Mouse (Mus musculus): Measurements from ENCODE around the gene Prss8. TPM values are rescaled to one million over a fixed set of nuclear protein-coding genes. Genes with fewer than 3 reads are reported as not detected.

Gene Prss8
- total and polyA plus RNA-seq, 2 experiments from 2014 or later, result 0.37 to 2.7 TPM

DNA sequence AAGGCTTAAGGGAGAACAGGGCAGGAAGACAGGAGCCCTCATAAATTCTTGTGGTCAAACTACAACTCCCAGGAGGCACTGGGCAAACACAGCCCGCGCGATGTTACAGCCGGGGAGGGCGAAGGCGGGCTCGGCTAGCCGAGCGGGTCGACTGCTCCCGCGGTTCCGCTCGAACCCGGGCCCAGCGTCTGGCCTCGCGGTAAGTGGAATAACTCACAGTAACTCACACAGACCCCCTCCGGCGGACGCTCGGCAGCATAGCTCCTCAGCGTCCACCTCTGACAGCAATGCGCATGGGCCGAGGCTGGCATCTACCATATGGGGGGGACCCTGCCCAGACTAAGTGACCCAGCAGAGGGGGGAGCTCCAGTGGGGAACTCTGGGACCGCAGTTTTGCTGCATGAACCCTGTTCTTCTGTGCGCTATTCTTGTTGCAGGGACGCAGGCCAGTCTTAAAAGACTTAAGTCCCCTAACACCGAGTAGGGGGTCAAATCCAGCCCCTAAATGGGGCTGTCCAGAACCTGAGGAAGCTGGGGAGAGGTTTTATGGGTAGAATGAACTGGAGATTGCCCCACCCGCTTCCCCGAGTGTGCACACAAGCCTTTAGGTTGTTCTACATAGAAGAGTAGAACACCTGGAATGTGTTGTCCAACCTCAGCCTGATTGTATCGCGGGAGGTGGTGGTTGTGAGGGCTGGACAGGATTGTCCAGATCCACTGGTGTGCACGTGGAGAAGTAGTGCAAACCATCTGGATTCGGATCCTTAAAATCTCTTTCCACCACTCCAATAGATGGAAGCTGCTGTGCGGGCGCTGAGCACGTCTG lies 25.7 kb downstream of the Prss8 start, which contains the start of gene Bckdk:
Gene Bckdk (plus strand): TSS at position 112 of the 826 bp plus-strand sequence.
- peaks cover 22% of the 10 kb centered on the region for H3K36me3 ChIP-seq (ENCODE audit: insufficient read depth, low read length)
- peak within 1 kb of the TSS; percentile 91 for H3K4me2 ChIP-seq (ENCODE audit: low read depth, low read length, poor library complexity, severe bottlenecking)
- H3K27ac ChIP-seq (ENCODE audit: low read depth, low read length), result peak within 1 kb of the TSS; percentile 83
- TF ChIP-seq CTCF (IDR thresholded peaks at IDR 0.05), result peak; percentile 30
- H3K9ac ChIP-seq (replicated peaks; ENCODE audit: low read length, poor library complexity, severe bottlenecking), result peak within 1 kb of the TSS; percentile 89
- H3K4me1 ChIP-seq (ENCODE audit: insufficient read depth, low read length), result peaks cover 12% of the 10 kb centered on the region; the same call in 1 of the 2 replicates
- H3K9me3 ChIP-seq (ENCODE audit: low read length), result no peaks in the 10 kb centered on the region
- peak within 1 kb of the TSS; percentile 56 for H3K4me3 ChIP-seq (ENCODE audit: low read depth, low read length)
- H3K27me3 ChIP-seq (ENCODE audit: insufficient read depth, low read length), result no peaks in the 10 kb centered on the region
- 8% methylated on average over 38 of the region's 38 CpGs for WGBS
- DNase-seq (ENCODE audit: low spot score) (peak; percentile 92), ATAC-seq (ENCODE audit: low FRiP score) (peak; percentile 90)

GRCm38 (mm10) chr7:127901772-127902171 lies 28.1 kb downstream of the Prss8 start:
- Histone ChIP-seq H3K36me3 (ENCODE audit: insufficient read depth, low read length) (peaks cover 8% of the 10 kb centered on the region; the same call in 1 of the 2 replicates), H3K9ac (replicated peaks; ENCODE audit: low read length, poor library complexity, severe bottlenecking) (no peak overlapping the region), H3K9me3 (ENCODE audit: low read length) (no peaks in the 10 kb centered on the region), H3K4me2 (ENCODE audit: low read depth, low read length, poor library complexity, severe bottlenecking) (no peak overlapping the region), H3K27me3 (ENCODE audit: insufficient read depth, low read length) (no peaks in the 10 kb centered on the region), H3K27ac (ENCODE audit: low read depth, low read length) (no peak overlapping the region), H3K4me3 (ENCODE audit: low read depth, low read length) (no peak overlapping the region), H3K4me1 (ENCODE audit: insufficient read depth, low read length) (peaks cover 12% of the 10 kb centered on the region; the same call in 1 of the 2 replicates)
- WGBS, result 85% methylated on average over 2 of the region's 2 CpGs
- no peak for TF ChIP-seq CTCF (IDR thresholded peaks at IDR 0.05)
- ATAC-seq (ENCODE audit: low FRiP score) (no peak), DNase-seq (ENCODE audit: low spot score) (no peak)

GRCm38 (mm10) chr7:127899997-127900396 lies 29.9 kb downstream of the Prss8 start:
- H3K27me3 ChIP-seq (ENCODE audit: insufficient read depth, low read length), result no peaks in the 10 kb centered on the region
- H3K4me2 ChIP-seq (ENCODE audit: low read depth, low read length, poor library complexity, severe bottlenecking), result no peak overlapping the region
- WGBS, result 48% methylated on average over 7 of the region's 7 CpGs
- peaks cover 8% of the 10 kb centered on the region; the same call in 1 of the 2 replicates for H3K4me1 ChIP-seq (ENCODE audit: insufficient read depth, low read length)
- TF ChIP-seq CTCF (IDR thresholded peaks at IDR 0.05), result no peak
- ATAC-seq (ENCODE audit: low FRiP score) (no peak), DNase-seq (ENCODE audit: low spot score) (no peak)
- no peak overlapping the region for H3K9ac ChIP-seq (replicated peaks; ENCODE audit: low read length, poor library complexity, severe bottlenecking)
- H3K36me3 ChIP-seq (ENCODE audit: insufficient read depth, low read length), result no peaks in the 10 kb centered on the region
- no peak overlapping the region for H3K27ac ChIP-seq (ENCODE audit: low read depth, low read length)
- H3K9me3 ChIP-seq (ENCODE audit: low read length), result no peaks in the 10 kb centered on the region
- H3K4me3 ChIP-seq (ENCODE audit: low read depth, low read length), result no peak overlapping the region

GRCm38 (mm10) chr7:127898179-127898956 lies 31.5 kb downstream of the Prss8 start:
- 39% methylated on average over 10 of the region's 10 CpGs for WGBS
- TF ChIP-seq CTCF (IDR thresholded peaks at IDR 0.05), result no peak

GRCm38 (mm10) chr7:127897542-127897941 lies 32.4 kb downstream of the Prss8 start:
- no peak overlapping the region for H3K4me2 ChIP-seq (ENCODE audit: low read depth, low read length, poor library complexity, severe bottlenecking)
- no peaks in the 10 kb centered on the region for H3K9me3 ChIP-seq (ENCODE audit: low read length)
- H3K27ac ChIP-seq (ENCODE audit: low read depth, low read length), result no peak overlapping the region
- no peak for ATAC-seq (ENCODE audit: low FRiP score)
- no peak overlapping the region for H3K4me3 ChIP-seq (ENCODE audit: low read depth, low read length)
- no peak overlapping the region for H3K9ac ChIP-seq (replicated peaks; ENCODE audit: low read length, poor library complexity, severe bottlenecking)
- H3K27me3 ChIP-seq (ENCODE audit: insufficient read depth, low read length), result no peaks in the 10 kb centered on the region
- no peak for DNase-seq (ENCODE audit: low spot score)
- peaks cover 9% of the 10 kb centered on the region; the same call in 1 of the 2 replicates for H3K36me3 ChIP-seq (ENCODE audit: insufficient read depth, low read length)
- no peak for TF ChIP-seq CTCF (IDR thresholded peaks at IDR 0.05)
- WGBS, result 91% methylated on average over 7 of the region's 7 CpGs
- H3K4me1 ChIP-seq (ENCODE audit: insufficient read depth, low read length), result no peaks in the 10 kb centered on the region

More at GRCm38 (mm10) chr7:127898179-127898956, 31.5 kb downstream of the Prss8 start:
- no peaks in the 10 kb centered on the region for H3K9me3 ChIP-seq (ENCODE audit: low read length)
- 0 out of 2 replicates have a peak, but pooled peaks cover under 1% of the 10 kb centered on the region for H3K36me3 ChIP-seq (ENCODE audit: insufficient read depth, low read length)
- no peak overlapping the region for H3K27ac ChIP-seq (ENCODE audit: low read depth, low read length)
- H3K9ac ChIP-seq (replicated peaks; ENCODE audit: low read length, poor library complexity, severe bottlenecking), result no peak overlapping the region
- H3K4me1 ChIP-seq (ENCODE audit: insufficient read depth, low read length), result no peaks in the 10 kb centered on the region
- no peak overlapping the region for H3K4me2 ChIP-seq (ENCODE audit: low read depth, low read length, poor library complexity, severe bottlenecking)
- no peak for ATAC-seq (ENCODE audit: low FRiP score)
- H3K27me3 ChIP-seq (ENCODE audit: insufficient read depth, low read length), result no peaks in the 10 kb centered on the region
- DNase-seq (ENCODE audit: low spot score), result no peak
- no peak overlapping the region for H3K4me3 ChIP-seq (ENCODE audit: low read depth, low read length)

Measured in midbrain, postnatal 0 days (tissue).